Mouse (Mus musculus): ENCODE results near the gene Prpf6. TPM values are rescaled to one million over a fixed set of nuclear protein-coding genes. Genes with fewer than 3 reads are reported as not detected.

Gene Prpf6
- 10 to 100 TPM; 61.8 to 66.9 TPM for total RNA-seq (2021)
- long read RNA-seq, experiment 1, transcript Prpf6-201 (21 exons, 3,054 nt): major isoform, 65 of 82 reads
- long read RNA-seq, experiment 1, partial matches to known transcripts: 8 of 82 reads
- long read RNA-seq, experiment 1, other reads (novel, unspliced or antisense): 9 of 82 reads
- long read RNA-seq, experiment 2, transcript Prpf6-201 (21 exons, 3,054 nt): major isoform, 17 of 20 reads
- long read RNA-seq, experiment 2, partial matches to known transcripts: 1 of 20 reads
- long read RNA-seq, experiment 2, other reads (novel, unspliced or antisense): 2 of 20 reads

DNA sequence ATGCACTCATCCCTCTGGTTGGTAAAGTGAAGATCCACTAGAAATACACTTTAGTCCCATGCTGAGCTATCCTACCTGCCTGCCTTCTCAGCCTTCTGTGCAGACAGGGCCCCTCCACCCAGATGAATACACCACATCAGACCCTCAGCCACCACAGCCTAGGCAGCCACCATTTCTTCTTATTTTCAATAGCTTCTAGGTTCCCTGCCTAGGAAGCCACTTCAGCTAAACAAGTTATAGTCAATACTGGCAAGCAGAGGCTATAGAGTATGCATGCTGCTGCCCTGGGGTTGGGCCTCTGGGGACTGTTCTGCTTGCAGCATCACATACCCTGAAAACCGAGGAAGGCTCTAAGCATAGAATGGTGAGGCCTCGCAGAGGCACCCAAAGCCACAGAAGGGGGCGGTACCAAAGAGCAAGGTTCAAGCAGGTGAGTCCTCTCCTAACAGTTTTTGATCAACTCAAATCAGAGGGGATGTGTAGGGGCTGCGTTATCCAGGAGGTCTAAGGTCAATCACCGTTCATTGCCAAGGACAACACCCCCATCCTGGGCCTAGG lies at the start of gene Prpf6:
TSS of gene Prpf6 (plus strand) at position 341 of the 558 bp plus-strand sequence.
- no peak for DNase-seq

GRCm38 (mm10) chr2:181546142-181546541 lies 45.5 kb upstream of the Prpf6 start:
- DNase-seq: no peak

GRCm38 (mm10) chr2:181548227-181548626 lies 43.4 kb upstream of the Prpf6 start:
- DNase-seq: no peak

DNA sequence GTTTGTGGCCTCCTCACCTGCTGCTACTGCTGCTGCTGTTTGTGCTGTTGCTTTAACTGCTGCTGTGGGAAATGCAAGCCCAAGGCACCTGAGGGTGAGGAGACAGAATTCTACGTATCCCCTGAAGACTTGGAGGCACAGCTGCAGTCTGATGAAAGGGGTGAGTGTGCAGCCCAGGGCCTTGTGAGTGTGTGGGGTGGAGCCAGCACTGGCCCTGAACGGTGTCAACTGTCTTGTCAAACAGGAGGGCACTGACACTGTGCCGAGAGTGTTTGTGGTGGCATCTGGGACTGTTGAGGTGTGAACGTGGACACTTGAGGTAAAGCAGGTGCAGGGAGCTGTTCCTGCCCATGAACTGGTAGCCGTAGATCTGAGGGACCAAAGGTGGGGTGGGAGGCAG lies 43.0 kb upstream of the Prpf6 start:
- DNase-seq: no peak

- no peak for DNase-seq
Observed at GRCm38 (mm10) chr2:181550233-181550632, 41.4 kb upstream of the Prpf6 start.

- no peak for DNase-seq
Observed at GRCm38 (mm10) chr2:181553772-181554171, 37.9 kb upstream of the Prpf6 start.

GRCm38 (mm10) chr2:181567338-181567737 lies 24.3 kb upstream of the Prpf6 start:
- DNase-seq: no peak

DNA sequence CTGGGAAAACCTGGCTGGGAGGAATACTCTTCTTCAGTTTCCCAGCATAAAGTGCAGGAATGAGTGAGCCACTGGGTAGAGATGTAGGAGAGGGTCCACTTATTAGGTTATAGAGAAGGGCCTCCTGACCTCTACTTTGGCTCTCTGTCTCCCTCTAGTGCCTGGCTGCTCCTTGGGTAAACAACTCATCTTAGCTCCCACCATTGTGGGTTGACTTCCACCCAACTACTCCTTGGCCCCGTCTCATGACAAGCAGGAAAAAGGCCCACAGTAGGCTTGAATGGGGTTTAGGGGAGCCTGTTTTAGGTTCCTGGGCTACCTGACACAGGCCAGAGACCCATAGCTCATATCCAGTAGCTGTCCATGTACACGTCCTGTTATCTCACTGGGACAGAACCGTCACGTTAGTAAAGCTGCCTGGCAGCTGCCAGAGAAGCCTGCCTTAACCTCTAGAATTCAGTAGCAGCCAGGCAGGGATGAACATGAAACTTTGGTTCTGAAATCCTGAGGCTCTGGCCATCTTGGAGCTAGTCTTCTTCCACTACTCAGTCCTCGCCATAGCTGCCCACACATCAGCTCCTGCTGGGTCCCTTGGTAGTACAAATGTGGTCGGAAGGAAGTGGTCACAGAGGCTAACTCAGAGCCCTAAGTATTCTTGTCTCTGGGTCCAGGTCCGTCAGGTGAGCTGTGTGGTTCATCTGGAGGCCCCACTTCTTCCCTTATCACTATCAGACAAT lies 23.2 kb upstream of the Prpf6 start:
- DNase-seq: peak; percentile 45 to 75

- no peak for DNase-seq
Observed at GRCm38 (mm10) chr2:181569856-181570255, 21.8 kb upstream of the Prpf6 start.

DNA sequence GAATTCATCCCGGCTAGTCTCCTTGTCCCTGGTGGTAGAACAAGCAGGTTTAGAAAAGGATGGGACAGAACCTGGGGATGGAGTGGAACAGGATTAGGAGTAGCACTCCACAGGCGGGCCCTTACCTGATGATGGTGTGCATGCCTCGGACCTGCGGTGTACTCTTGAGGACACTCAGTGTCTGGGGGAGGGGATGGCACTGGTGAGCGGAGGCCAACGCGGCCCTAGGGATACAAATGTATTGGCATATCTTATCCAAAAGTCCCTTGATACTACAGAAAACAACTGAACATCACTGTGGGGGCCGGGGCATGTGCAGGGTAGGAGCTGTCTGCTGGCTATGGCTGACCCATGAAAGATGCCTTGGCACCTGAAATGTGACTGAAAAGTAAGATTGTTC lies 21.3 kb upstream of the Prpf6 start:
- no peak for DNase-seq

GRCm38 (mm10) chr2:181570921-181571595 lies 20.6 kb upstream of the Prpf6 start:
- DNase-seq: no peak

DNA sequence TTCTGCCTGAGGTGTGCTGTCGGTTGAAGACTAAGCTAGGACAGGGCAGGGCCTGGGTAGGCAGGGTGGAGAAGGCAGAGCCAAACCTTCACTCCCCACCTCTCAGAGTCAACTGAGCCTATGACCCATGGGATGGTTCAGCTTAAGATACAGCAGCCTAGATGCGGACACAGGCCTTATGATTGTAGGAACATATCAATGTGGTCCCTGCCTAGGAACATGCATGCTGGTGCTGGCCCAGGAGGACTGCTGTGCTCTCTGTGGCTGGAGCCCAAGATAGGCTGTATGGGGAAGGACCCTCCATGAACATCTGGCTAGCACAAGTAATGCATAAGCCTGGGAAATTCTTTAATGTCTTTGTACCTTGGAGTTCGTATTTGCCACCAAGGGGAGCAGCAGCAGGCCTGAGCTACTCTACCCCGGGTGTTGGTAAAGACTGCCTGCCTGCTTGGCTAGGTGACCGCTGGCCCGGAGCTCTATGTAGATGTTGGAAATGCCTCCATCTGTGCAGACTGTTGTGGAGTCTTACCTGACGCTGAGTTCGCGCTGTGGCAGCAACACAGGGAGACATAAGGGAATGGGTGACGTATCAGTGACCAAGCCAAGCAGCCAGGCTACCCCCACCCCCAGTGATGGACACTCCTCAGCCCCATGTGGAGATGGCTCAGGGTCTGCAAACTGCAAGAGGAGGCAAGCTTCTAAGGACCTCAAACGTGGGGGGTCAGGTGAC lies 19.6 kb upstream of the Prpf6 start:
- no peak for DNase-seq

GRCm38 (mm10) chr2:181572921-181573920 lies 18.4 kb upstream of the Prpf6 start:
- DNase-seq: no peak

- no peak for DNase-seq
Observed at GRCm38 (mm10) chr2:181573961-181574360, 17.7 kb upstream of the Prpf6 start.

- no peak for DNase-seq
Observed at GRCm38 (mm10) chr2:181574921-181575545, 16.6 kb upstream of the Prpf6 start.

- no peak for DNase-seq
Observed at GRCm38 (mm10) chr2:181576613-181577012, 15.1 kb upstream of the Prpf6 start.

DNA sequence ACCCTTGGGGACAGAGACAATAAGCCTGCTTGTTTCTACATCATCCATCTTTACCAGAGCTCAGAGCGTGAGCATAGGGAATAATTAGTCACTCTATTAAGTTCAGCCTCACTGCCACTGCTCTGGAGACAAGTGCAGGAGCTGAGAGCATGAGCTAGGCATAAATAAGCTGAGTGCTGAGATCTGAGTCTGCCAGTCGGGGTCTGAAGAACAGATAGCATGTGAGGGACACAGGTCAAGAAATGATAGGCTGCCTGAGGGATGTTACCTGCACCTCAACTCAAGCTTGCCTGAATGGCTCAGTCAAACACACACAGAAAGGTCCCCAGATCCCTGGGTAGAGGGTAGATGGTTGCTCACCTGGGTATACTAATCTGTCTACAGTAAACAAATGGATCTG lies 14.5 kb upstream of the Prpf6 start:
- no peak for DNase-seq

DNA sequence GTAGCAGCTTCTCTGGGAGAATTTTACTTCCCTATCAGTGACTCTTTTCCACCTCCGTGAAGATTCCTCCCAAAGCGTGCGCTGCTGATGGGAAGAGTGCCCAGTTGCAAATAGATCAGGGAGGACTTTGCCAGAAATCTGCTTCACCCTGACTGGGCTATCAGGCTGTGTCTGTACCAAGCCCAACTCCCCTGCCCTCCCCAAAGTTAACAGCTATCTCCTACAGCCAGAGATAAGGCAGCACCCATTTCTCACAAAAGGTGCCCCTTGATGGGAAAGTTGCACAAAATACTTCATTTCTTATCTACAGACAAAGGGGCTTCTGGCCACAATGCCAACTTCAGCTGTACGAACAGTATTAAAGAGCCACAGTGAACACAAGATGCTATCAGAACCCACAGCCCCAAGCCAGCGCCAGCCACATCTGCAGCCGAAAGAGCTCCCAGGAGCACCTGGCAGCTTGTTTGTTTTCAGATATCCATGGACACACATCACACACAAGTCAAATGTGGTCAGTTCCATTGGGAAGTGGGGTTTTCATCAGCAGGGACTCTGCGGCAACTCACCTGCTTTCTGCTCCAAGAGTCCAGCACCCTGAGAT lies 13.6 kb upstream of the Prpf6 start:
- no peak for DNase-seq

DNA sequence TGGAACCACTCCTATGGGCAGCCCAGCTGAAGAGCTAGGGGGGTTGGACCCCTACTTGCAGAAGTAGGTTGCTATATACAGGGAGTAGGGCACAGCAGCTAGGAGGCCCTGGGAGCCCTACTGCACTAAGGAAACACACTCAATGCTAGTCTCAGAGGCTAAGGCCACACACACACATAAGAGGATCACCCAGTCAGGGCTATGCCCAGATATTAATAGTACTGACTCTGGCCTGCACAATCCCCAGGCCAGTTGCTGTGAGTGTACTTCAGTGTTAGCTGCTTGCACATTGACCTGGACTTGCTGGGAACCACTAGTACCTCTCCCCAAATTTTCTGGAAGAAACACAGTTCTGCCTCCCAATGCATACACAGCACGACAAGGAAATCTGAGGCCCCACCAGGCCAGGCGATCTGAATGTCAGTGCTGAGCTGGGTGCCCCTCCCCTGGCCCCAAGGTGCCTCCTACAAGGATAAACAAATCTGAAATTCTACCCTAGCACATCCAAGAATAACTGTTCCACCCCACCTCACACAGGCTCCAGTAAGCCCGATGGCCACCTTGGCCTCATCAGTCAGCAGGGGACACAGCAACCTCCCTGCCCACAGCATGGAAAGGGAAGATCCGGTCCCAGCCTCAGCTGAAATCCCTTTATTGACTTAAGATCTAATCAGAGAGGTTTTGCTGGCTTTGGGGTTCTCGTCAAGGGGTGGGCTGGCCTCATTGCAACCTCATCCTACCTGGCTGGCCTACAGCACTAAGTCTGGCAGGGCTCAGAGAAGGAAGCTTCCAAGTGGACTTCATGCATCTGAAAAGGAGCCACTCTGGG lies 12.7 kb upstream of the Prpf6 start:
- no peak for DNase-seq
